Mouse (Mus musculus): ENCODE data around the gene Ap5s1. TPM values are rescaled to one million over a fixed set of nuclear protein-coding genes. Genes with fewer than 3 reads are reported as not detected.

Ap5s1 gene
- polyA plus RNA-seq, 1 experiment from 2014 or later: 30.3 TPM

- WGBS: under 1% methylated on average over 65 of the region's 67 CpGs
- peaks cover 11% of the 10 kb centered on the region for H3K36me3 ChIP-seq (ENCODE audit: control insufficient read depth, insufficient read depth, low read length)
- peaks cover 30% of the 10 kb centered on the region for H3K4me1 ChIP-seq (ENCODE audit: control insufficient read depth, insufficient read depth, low read length)
- H3K4me2 ChIP-seq (ENCODE audit: low read length): peak overlapping the region; percentile 69
- peak overlapping the region; percentile 96 for H3K9ac ChIP-seq (ENCODE audit: low read length)
- DNase-seq (ENCODE audit: low spot score) (peak; percentile 75), ATAC-seq (peak; percentile 53)
- no peaks in the 10 kb centered on the region for H3K9me3 ChIP-seq (replicated peaks; ENCODE audit: control insufficient read depth, low read length)
- H3K27me3 ChIP-seq (replicated peaks; ENCODE audit: control insufficient read depth, insufficient read depth, low read length): no peaks in the 10 kb centered on the region
- peak overlapping the region; percentile 96 for H3K27ac ChIP-seq (ENCODE audit: low read depth, low read length)
- H3K4me3 ChIP-seq (ENCODE audit: low read depth, low read length): peak overlapping the region; percentile 91
Observed at GRCm38 (mm10) chr2:131179246-131179886, 27.5 kb upstream of the Ap5s1 start.

DNA sequence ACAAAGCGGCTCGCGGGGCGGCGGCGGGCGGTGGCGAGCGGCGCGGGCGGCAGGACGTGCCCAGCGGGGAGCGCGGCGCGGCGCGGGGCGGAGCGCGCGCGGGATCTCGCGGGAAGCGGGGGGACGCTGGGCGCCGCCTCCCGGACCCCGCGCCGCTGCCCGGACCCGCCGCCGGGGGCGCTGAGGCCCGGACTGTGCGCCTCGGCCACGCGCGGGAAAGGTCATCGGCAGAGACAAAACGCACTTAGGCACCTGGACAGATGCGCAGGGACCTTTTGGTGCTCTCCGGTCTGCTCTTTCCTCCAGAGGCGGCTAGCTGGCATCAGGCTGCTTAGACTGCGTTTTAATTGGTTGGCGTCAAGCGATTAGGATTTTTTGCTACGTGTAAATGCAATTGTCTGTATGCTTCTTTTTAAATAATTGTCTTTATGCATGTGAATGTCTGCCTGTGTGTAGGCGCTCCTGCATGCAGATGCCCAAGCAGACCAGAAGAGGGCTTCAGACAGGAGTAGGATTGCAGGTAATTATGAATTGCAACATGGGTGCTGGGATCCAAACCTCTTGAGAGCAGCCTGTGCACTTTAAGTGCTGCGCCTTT, 26.8 kb upstream of the Ap5s1 start, which contains the start of gene Cenpb:
Gene Cenpb (minus strand): TSS at position 78 of the 598 bp plus-strand sequence.
- peaks cover 24% of the 10 kb centered on the region for H3K4me1 ChIP-seq (ENCODE audit: control insufficient read depth, insufficient read depth, low read length)
- peak within 1 kb of the TSS; percentile 96 for H3K27ac ChIP-seq (ENCODE audit: low read depth, low read length)
- 2% methylated on average over 50 of the region's 57 CpGs for WGBS
- H3K4me3 ChIP-seq (ENCODE audit: low read depth, low read length): peak within 1 kb of the TSS; percentile 91
- peak; percentile 89 for ATAC-seq
- peaks cover 11% of the 10 kb centered on the region for H3K36me3 ChIP-seq (ENCODE audit: control insufficient read depth, insufficient read depth, low read length)
- H3K27me3 ChIP-seq (replicated peaks; ENCODE audit: control insufficient read depth, insufficient read depth, low read length): no peaks in the 10 kb centered on the region
- peak within 1 kb of the TSS; percentile 69 for H3K4me2 ChIP-seq (ENCODE audit: low read length)
- peak within 1 kb of the TSS; percentile 96 for H3K9ac ChIP-seq (ENCODE audit: low read length)
- DNase-seq (ENCODE audit: low spot score): peak; percentile 84
- no peaks in the 10 kb centered on the region for H3K9me3 ChIP-seq (replicated peaks; ENCODE audit: control insufficient read depth, low read length)

DNA sequence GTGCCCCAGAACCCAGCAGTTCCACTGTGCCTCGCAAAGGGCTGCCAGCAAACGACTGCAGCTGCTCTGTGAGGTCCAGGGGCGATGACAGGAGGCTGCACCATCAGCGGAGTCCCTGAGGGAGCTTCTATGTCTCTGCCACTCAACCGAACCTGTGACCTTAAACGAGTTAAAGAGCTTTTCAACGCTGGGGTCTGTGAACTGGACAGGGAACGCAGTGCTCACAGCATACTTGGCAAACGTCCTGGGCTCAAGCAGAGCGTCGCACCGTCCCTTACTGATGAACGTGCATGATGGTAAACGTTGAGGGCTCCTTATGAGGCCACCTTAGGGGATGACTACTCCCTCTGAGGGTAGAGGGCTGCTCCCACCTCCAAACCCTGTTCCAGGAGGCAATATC, 20.5 kb upstream of the Ap5s1 start:
- Histone ChIP-seq H3K4me3 (ENCODE audit: low read depth, low read length) (peak overlapping the region; percentile 60), H3K4me2 (ENCODE audit: low read length) (peak overlapping the region; percentile 82), H3K36me3 (ENCODE audit: control insufficient read depth, insufficient read depth, low read length) (peaks cover under 1% of the 10 kb centered on the region; the same call in 1 of the 2 replicates), H3K9ac (ENCODE audit: low read length) (peak overlapping the region; percentile 78), H3K27me3 (replicated peaks; ENCODE audit: control insufficient read depth, insufficient read depth, low read length) (no peaks in the 10 kb centered on the region), H3K27ac (ENCODE audit: low read depth, low read length) (no peak overlapping the region), H3K9me3 (replicated peaks; ENCODE audit: control insufficient read depth, low read length) (no peaks in the 10 kb centered on the region), H3K4me1 (ENCODE audit: control insufficient read depth, insufficient read depth, low read length) (peaks cover 24% of the 10 kb centered on the region)
- ATAC-seq: 0 out of 2 replicates have a peak, but pooled peaks have one; percentile 0
- 2% methylated on average over 14 of the region's 14 CpGs for WGBS
- DNase-seq (ENCODE audit: low spot score): no peak

DNA sequence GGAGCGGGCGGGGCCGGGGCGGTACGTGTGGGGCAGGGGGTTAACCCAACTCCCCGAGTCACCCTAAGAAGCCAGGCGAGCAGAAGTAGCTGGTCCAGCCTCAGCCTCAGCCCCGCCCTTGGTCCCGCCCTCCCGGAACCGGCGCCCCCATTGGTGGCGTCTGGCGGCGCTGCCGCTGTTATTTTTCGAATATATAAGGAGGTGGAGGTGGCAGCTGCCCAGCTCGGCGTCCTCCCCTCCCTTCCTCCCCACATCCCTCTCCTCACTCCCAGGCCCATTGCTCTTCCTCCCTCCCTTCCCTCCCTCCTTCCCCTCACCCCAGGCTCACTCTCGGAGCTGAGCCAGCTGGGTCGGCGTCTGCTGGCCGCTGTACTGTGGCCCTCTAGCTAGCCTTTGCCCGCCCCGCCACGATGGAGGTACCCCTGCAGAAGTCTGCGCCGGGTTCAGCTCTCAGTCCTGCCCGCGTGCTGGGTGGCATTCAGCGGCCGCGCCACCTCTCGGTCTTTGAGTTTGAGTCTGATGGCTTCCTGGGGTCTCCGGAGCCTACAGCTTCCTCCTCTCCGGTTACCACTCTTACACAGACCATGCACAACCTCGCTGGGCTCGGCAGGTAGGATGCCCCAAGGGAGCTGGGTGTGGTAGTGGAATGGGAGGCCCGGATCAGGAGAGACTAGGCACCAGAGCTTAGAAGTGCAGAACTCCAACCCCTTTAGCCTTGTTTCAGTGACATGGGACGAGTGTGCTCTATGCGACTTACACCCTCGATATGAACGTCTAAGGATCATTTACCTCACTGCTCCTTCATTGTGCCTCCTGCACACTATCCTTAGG, 19.9 kb upstream of the Ap5s1 start, which contains the start of the genes Cdc25b and Spef1:
Gene Cdc25b (plus strand): TSS at position 179 of the 831 bp plus-strand sequence.
Gene Spef1 (minus strand): TSS at position 512 of the 831 bp plus-strand sequence.
- H3K27me3 ChIP-seq (replicated peaks; ENCODE audit: control insufficient read depth, insufficient read depth, low read length): no peaks in the 10 kb centered on the region
- peak within 1 kb of the TSS; percentile 67 for H3K27ac ChIP-seq (ENCODE audit: low read depth, low read length)
- H3K4me1 ChIP-seq (ENCODE audit: control insufficient read depth, insufficient read depth, low read length): peaks cover 26% of the 10 kb centered on the region
- under 1% methylated on average over 43 of the region's 43 CpGs for WGBS
- ATAC-seq (peak; percentile 87), DNase-seq (ENCODE audit: low spot score) (peak; percentile 88)
- peaks cover 7% of the 10 kb centered on the region; the same call in 1 of the 2 replicates for H3K36me3 ChIP-seq (ENCODE audit: control insufficient read depth, insufficient read depth, low read length)
- peak within 1 kb of the TSS; percentile 82 for H3K4me2 ChIP-seq (ENCODE audit: low read length)
- no peaks in the 10 kb centered on the region for H3K9me3 ChIP-seq (replicated peaks; ENCODE audit: control insufficient read depth, low read length)
- peak within 1 kb of the TSS; percentile 78 for H3K9ac ChIP-seq (ENCODE audit: low read length)
- H3K4me3 ChIP-seq (ENCODE audit: low read depth, low read length): peak within 1 kb of the TSS; percentile 60

DNA sequence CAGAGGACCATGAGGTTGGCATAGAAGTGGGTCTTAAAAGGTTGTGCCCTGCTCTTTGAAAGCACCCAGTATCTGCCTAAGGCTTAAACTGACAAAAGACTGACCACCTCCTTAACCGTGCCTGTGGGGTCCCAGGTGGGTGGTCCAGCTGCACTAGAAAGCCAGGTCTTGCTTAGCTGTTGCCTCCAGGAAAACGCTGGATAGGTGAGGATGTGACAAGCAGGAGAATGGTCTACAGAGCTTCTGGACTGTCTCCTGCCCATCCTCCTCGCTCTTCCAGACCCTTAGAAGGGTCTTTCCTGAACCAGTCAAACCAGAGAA, 19.3 kb upstream of the Ap5s1 start:
- Histone ChIP-seq H3K4me3 (ENCODE audit: low read depth, low read length) (peak overlapping the region; percentile 60), H3K9ac (ENCODE audit: low read length) (peak overlapping the region; percentile 78), H3K4me1 (ENCODE audit: control insufficient read depth, insufficient read depth, low read length) (peaks cover 26% of the 10 kb centered on the region), H3K4me2 (ENCODE audit: low read length) (peak overlapping the region; percentile 82), H3K36me3 (ENCODE audit: control insufficient read depth, insufficient read depth, low read length) (peaks cover 9% of the 10 kb centered on the region), H3K27ac (ENCODE audit: low read depth, low read length) (no peak overlapping the region), H3K27me3 (replicated peaks; ENCODE audit: control insufficient read depth, insufficient read depth, low read length) (no peaks in the 10 kb centered on the region), H3K9me3 (replicated peaks; ENCODE audit: control insufficient read depth, low read length) (no peaks in the 10 kb centered on the region)
- DNase-seq (ENCODE audit: low spot score) (no peak), ATAC-seq (no peak)
- WGBS: 8% methylated on average over 3 of the region's 3 CpGs

GRCm38 (mm10) chr2:131188311-131188710, 18.6 kb upstream of the Ap5s1 start:
- H3K9ac ChIP-seq (ENCODE audit: low read length): no peak overlapping the region
- no peak overlapping the region for H3K27ac ChIP-seq (ENCODE audit: low read depth, low read length)
- H3K36me3 ChIP-seq (ENCODE audit: control insufficient read depth, insufficient read depth, low read length): peaks cover 17% of the 10 kb centered on the region
- H3K4me3 ChIP-seq (ENCODE audit: low read depth, low read length): no peak overlapping the region
- no peaks in the 10 kb centered on the region for H3K27me3 ChIP-seq (replicated peaks; ENCODE audit: control insufficient read depth, insufficient read depth, low read length)
- H3K4me1 ChIP-seq (ENCODE audit: control insufficient read depth, insufficient read depth, low read length): peaks cover 26% of the 10 kb centered on the region
- 95% methylated on average over 5 of the region's 5 CpGs for WGBS
- H3K4me2 ChIP-seq (ENCODE audit: low read length): peak overlapping the region; percentile 82
- DNase-seq (ENCODE audit: low spot score) (no peak), ATAC-seq (no peak)
- H3K9me3 ChIP-seq (replicated peaks; ENCODE audit: control insufficient read depth, low read length): no peaks in the 10 kb centered on the region

- Histone ChIP-seq H3K27me3 (replicated peaks; ENCODE audit: control insufficient read depth, insufficient read depth, low read length) (no peaks in the 10 kb centered on the region), H3K4me3 (ENCODE audit: low read depth, low read length) (no peak overlapping the region), H3K27ac (ENCODE audit: low read depth, low read length) (peak overlapping the region; percentile 65), H3K36me3 (ENCODE audit: control insufficient read depth, insufficient read depth, low read length) (peaks cover 29% of the 10 kb centered on the region), H3K9ac (ENCODE audit: low read length) (peak overlapping the region; percentile 1; the same call in 1 of the 2 replicates), H3K4me1 (ENCODE audit: control insufficient read depth, insufficient read depth, low read length) (peaks cover 26% of the 10 kb centered on the region), H3K9me3 (replicated peaks; ENCODE audit: control insufficient read depth, low read length) (no peaks in the 10 kb centered on the region), H3K4me2 (ENCODE audit: low read length) (peak overlapping the region; percentile 11; the same call in 1 of the 2 replicates)
- DNase-seq (ENCODE audit: low spot score): no peak
- 36% methylated on average over 5 of the region's 5 CpGs for WGBS
- ATAC-seq: no peak
Observed at GRCm38 (mm10) chr2:131189521-131190309, 17.2 kb upstream of the Ap5s1 start.

DNA sequence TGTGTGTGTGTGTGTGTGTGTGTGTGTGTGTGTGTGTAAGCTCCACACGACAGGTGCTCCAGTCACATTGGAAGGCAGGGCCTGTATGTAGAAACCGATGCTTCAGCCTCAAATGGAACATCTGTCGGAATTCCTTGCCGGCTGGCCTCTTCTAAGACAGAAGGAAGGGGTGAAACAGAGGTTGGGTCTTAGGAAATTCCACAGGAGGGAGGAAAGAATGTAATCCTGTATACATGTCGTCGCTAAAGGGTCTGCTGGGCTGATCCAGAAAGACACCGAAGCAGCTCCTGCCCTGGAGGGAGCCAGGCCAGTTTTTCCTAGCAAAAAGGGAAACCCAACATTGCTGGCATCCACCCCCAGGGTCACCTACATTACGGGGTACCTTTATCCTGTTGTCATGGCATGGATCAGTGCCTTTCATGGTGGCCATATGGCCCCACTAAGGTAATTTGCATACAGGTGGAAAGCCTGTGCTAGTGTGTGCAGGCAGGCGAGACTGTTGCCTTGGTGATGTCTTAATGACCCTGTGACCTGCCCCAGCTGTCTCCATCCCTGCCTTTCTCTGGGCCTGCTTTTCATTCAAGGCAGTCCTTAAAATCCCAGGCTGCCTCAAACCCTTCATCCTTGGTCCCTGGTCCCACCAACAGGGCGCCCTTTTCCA, 16.4 kb upstream of the Ap5s1 start:
- peak overlapping the region; percentile 14; the same call in 1 of the 2 replicates for H3K4me2 ChIP-seq (ENCODE audit: low read length)
- DNase-seq (ENCODE audit: low spot score) (peak; percentile 63), ATAC-seq (peak; percentile 57)
- WGBS: 12% methylated on average over 10 of the region's 10 CpGs
- H3K9me3 ChIP-seq (replicated peaks; ENCODE audit: control insufficient read depth, low read length): no peaks in the 10 kb centered on the region
- H3K36me3 ChIP-seq (ENCODE audit: control insufficient read depth, insufficient read depth, low read length): peaks cover 35% of the 10 kb centered on the region
- H3K4me1 ChIP-seq (ENCODE audit: control insufficient read depth, insufficient read depth, low read length): peaks cover 26% of the 10 kb centered on the region
- H3K9ac ChIP-seq (ENCODE audit: low read length): peak overlapping the region; percentile 8; the same call in 1 of the 2 replicates
- H3K27ac ChIP-seq (ENCODE audit: low read depth, low read length): peak overlapping the region; percentile 65
- H3K4me3 ChIP-seq (ENCODE audit: low read depth, low read length): no peak overlapping the region
- no peaks in the 10 kb centered on the region for H3K27me3 ChIP-seq (replicated peaks; ENCODE audit: control insufficient read depth, insufficient read depth, low read length)
